Mouse (Mus musculus) urinary bladder, adult 18-20 months (tissue): ENCODE measurements at regions not wholly inside any gene's neighbourhood (a gene's known extent, or its start where the extent isn't known, plus 50 kb on each side); places are given as distances from the start of the nearest gene placed in this dataset.
"Not testable (repeated sequence)": the region's sequence is repeated elsewhere in the genome, so short reads cannot be mapped to it uniquely, and the experiment has no call there.

Experiments used
- DNase-seq, 2 experiments: peaks; one replicate each; pipeline ENCODE4 v3.0.0; 2022; ENCODE audit warnings: low spot score in 2 of 2, mixed read lengths in 2 of 2

GRCm38 (mm10) chr3:15016621-15017020 lies 130.5 kb downstream of the Car2 start:
- no peak for DNase-seq

- DNase-seq = no peak
Measured at GRCm38 (mm10) chr3:15022773-15023172, 136.7 kb downstream of the Car2 start.

- DNase-seq = no peak
Measured at GRCm38 (mm10) chr3:15040866-15041528, 154.9 kb downstream of the Car2 start.

GRCm38 (mm10) chr3:15053968-15054367 lies 167.9 kb downstream of the Car2 start:
- DNase-seq = no peak

- not testable (repeated sequence) for DNase-seq
Measured at GRCm38 (mm10) chr3:15055516-15056256, 169.6 kb downstream of the Car2 start.

GRCm38 (mm10) chr3:15056788-15057585 lies 170.9 kb downstream of the Car2 start:
- DNase-seq = not testable (repeated sequence)

GRCm38 (mm10) chr3:15065681-15066080 lies 179.6 kb downstream of the Car2 start:
- no peak for DNase-seq

- DNase-seq = no peak
Measured at GRCm38 (mm10) chr3:15068256-15068655, 182.2 kb downstream of the Car2 start.

- no peak for DNase-seq
Measured at GRCm38 (mm10) chr3:15071030-15071883, 185.2 kb downstream of the Car2 start.

- DNase-seq = no peak
Measured at GRCm38 (mm10) chr3:15073405-15073804, 187.3 kb downstream of the Car2 start.

GRCm38 (mm10) chr3:15073847-15074246 lies 187.8 kb downstream of the Car2 start:
- DNase-seq = no peak

GRCm38 (mm10) chr3:15074949-15075348 lies 188.9 kb downstream of the Car2 start:
- no peak for DNase-seq

GRCm38 (mm10) chr3:15090124-15090523 lies 204.1 kb downstream of the Car2 start:
- DNase-seq = no peak

GRCm38 (mm10) chr3:15098206-15098817 lies 212.2 kb downstream of the Car2 start:
- DNase-seq = no peak

GRCm38 (mm10) chr3:15098981-15099380 lies 212.9 kb downstream of the Car2 start:
- DNase-seq = no peak

- DNase-seq = no peak
Measured at GRCm38 (mm10) chr3:15105627-15106026, 219.6 kb downstream of the Car2 start.

- DNase-seq = no peak
Measured at GRCm38 (mm10) chr3:15106281-15106680, 220.2 kb downstream of the Car2 start.

- DNase-seq = no peak
Measured at GRCm38 (mm10) chr3:15107301-15107700, 221.2 kb downstream of the Car2 start.

GRCm38 (mm10) chr3:15108239-15108934 lies 222.3 kb downstream of the Car2 start:
- DNase-seq = no peak

GRCm38 (mm10) chr3:15110037-15110748 lies 221.9 kb downstream of the Gm9733 start:
- DNase-seq = no peak
